Mouse (Mus musculus) limb, embryonic 10.5 days (tissue): Measurements from ENCODE around the gene Rhot2. TPM values are rescaled to one million over a fixed set of nuclear protein-coding genes. Genes with fewer than 3 reads are reported as not detected.
"Not testable (repeated sequence)": the region's sequence is repeated elsewhere in the genome, so short reads cannot be mapped to it uniquely, and the experiment has no call there.

Experiments used
- DNase-seq: peaks from one replicate; pipeline ENCODE4 v3.0.0-alpha.2; 2017; ENCODE audit warnings: low spot score
- H3K27ac ChIP-seq: fragments of 300-500 bp; sonication (generic); 2 replicates; pipeline ENCODE4 v1.5.1; 2016; ENCODE audit warnings: mild to moderate bottlenecking
- H3K27me3 ChIP-seq: fragments of 300-500 bp; sonication (generic); 2 replicates; pipeline ENCODE4 v1.6.1; 2016; ENCODE audit warnings: low read depth, mild to moderate bottlenecking; ENCODE audit not compliant: poor library complexity, severe bottlenecking
- H3K36me3 ChIP-seq: fragments of 300-500 bp; sonication (generic); 2 replicates; pipeline ENCODE4 v1.6.1; 2016; ENCODE audit warnings: mild to moderate bottlenecking, moderate library complexity
- H3K4me1 ChIP-seq: fragments of 300-500 bp; sonication (generic); 2 replicates; pipeline ENCODE4 v1.6.1; 2016
- H3K4me3 ChIP-seq: fragments of 300-500 bp; sonication (generic); 2 replicates; pipeline ENCODE4 v1.5.1; 2016; ENCODE audit warnings: mild to moderate bottlenecking, moderate library complexity
- H3K9me3 ChIP-seq: fragments of 300-500 bp; sonication (generic); replicated peaks from 2 replicates; pipeline ENCODE4 v1.6.1; 2016; ENCODE audit warnings: mild to moderate bottlenecking
- WGBS: fragments of 180-500 bp; shearing (Covaris S2); methylation state at CpG from one replicate; pipeline ENCODE4 v1.1.7; 2016; 5-methylcytosine and 5-hydroxymethylcytosine counted together
- polyA plus RNA-seq: library from polyadenylated mRNA; unstranded; fragments of >200 nt; fragmentation: Nextera tagmentation; extraction: Ambion mirVana; gene quantifications from 2 replicates; pipeline ENCODE4 v1.2.1, GENCODE M21; 2016

Gene Rhot2
- polyA plus RNA-seq, 1 experiment from 2014 or later: 32.6 TPM

DNA sequence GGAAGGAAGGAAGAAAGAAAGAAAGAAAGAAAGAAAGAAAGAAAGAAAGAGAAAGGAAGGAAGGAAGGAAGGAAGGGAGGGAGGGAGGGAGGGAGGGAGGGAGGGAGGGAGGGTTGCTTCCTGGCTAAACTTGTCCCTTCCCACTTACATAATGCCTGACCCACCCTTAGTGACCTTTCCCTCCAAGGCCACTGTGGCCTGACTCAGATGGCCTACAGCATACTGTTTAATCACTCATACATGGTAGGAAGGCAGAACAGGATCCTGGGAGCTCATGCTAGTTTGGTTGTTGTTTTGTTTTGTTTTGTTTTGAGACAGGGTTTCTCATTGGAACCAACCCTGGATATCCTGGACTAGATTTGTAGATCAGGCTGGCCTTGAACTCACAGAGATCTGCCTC lies 26.9 kb upstream of the Rhot2 start:
- not testable (repeated sequence) for H3K27ac ChIP-seq, H3K36me3 ChIP-seq, H3K4me3 ChIP-seq, H3K27me3 ChIP-seq, DNase-seq, H3K9me3 ChIP-seq
- H3K4me1 ChIP-seq: peaks cover 47% of the 10 kb centered on the region

DNA sequence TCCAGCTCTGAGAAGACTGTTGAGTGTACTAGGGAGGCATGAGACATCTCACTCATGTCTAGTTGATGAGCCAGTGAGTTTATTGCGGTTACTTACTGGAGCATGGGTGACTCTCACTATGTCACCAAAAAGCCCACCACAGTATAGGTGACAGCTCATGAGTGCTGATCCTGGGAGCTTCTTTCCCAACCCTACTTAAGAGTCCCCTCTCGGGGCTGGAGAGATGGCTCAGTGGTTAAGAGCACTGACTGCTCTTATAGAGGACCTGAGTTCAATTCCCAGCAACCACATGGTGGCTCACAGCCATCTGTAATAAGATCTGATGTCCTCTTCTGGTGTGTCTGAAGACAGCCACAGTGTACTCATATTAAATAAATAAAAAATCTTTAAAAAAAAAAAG lies 25.3 kb upstream of the Rhot2 start:
- Histone ChIP-seq H3K4me1 (peaks cover 39% of the 10 kb centered on the region), H3K9me3 (no peaks in the 10 kb centered on the region), H3K27ac (no peak overlapping the region), H3K36me3 (no peaks in the 10 kb centered on the region), H3K27me3 (no peaks in the 10 kb centered on the region), H3K4me3 (no peak overlapping the region)
- WGBS: 85% methylated on average over 2 of the region's 2 CpGs
- DNase-seq: no peak

DNA sequence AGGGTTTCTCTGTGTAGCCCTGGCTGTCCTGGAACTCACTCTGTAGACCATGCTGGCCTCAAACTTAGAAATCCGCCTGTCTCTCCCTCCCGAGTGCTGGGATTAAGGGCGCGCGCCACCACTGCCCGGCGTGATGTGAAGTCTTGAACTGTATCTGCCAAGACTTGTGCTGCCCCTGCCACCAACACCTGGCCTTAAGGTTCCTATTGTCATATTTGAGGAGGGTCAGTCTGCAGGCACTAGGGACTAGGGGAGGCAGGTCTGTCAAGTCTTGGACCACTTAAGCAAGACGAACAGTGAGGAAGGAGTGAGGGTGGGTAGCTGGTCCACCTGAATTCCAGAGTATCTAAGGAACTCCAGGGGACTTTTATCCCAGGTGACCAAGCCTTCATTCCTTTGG lies 24.8 kb upstream of the Rhot2 start:
- Histone ChIP-seq H3K27me3 (no peaks in the 10 kb centered on the region), H3K4me3 (no peak overlapping the region), H3K4me1 (peaks cover 37% of the 10 kb centered on the region), H3K9me3 (no peaks in the 10 kb centered on the region), H3K27ac (no peak overlapping the region), H3K36me3 (no peaks in the 10 kb centered on the region)
- 89% methylated on average over 8 of the region's 8 CpGs for WGBS
- no peak for DNase-seq

DNA sequence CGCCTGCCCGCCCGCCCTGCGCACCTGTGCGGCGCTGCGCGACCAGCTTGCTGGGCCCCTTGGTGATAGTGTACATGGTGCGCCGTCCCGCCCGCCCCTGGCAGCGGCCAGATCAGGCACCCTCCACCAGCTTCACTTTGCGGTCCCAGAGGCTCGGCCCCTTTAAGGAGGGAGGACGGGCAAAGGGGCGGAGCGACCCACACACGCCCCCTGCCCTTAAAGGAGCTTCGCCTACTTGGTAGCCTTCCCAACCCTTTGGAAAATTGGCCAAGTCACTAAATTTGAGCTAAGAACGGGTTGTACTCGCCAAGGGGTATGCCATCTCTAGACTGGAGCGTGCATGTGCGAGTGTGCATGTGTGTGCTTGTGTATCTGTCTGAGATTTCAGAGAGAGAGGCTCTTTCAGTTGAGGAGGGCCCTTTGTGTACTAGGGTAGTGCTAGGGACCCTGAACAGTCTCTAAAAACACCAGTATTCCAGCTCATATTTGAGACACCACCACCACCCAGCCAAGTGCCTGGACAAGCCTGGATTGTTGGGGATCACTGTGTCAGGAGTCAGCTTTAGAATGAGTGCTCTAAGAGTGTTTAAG lies 24.0 kb upstream of the Rhot2 start, which contains the start of gene Mcrip2:
Mcrip2 (minus strand) TSS at position 164 of the 591 bp plus-strand sequence.
- Histone ChIP-seq H3K27me3 (no peaks in the 10 kb centered on the region), H3K36me3 (no peaks in the 10 kb centered on the region), H3K4me1 (peaks cover 29% of the 10 kb centered on the region), H3K4me3 (peak within 1 kb of the TSS; percentile 78), H3K9me3 (no peaks in the 10 kb centered on the region), H3K27ac (peak within 1 kb of the TSS; percentile 71)
- DNase-seq: no peak
- WGBS: under 1% methylated on average over 24 of the region's 24 CpGs

DNA sequence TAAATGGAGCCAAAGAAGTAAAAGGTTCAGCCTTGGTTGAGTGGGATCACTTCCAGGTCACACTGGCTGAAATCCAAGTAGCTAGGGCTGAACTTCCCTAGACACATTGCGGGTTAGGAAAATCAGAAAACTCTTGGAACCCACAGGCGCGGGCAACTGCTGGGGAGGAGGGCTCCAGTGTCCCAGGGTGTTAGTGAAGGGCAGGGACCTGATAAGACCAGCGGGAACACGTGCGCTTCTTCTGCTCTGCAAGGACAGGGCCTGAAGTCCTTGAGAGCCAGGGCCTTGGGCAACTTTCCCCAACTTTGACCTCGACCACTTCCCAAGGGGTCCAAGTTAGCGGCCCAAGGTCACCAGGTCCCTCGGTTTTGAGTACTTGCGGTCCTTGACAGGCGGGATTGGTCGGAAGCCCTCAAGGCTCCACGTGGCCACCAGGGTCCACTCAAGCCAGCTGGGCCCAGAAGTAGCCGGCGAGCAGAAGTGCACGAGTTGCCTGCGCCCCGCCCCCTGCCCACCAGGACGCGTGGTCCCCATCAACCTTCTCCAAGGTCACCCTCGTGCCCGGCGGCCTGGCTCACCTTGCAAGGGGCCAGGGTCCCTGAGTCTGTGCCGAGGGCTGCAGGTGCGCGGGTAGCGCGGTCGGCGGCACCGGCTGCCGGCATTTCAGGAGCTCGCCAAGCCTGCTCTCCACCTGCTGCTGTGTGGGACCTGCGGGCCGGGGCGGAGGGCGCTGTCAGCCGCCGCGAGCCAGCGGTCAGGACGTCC lies 23.4 kb upstream of the Rhot2 start:
- Histone ChIP-seq H3K36me3 (no peaks in the 10 kb centered on the region), H3K27ac (peak overlapping the region; percentile 71)
- peak; percentile 83 for DNase-seq

DNA sequence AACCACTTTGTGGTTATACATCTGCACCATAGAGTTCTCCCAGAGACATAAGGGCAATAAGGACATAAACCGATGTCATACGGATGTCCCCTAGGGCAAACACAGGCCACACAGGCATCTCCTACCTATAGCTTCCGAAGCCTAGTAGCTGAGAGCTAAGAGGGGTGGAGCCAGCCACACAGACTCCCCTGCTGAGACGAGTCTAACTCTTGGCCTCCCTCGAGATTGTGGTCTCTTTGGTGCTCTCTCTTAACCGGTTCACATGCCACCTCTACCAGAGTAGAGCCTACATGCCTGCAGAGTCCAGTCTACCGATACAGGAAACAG lies 22.8 kb upstream of the Rhot2 start:
- 10% methylated on average over 7 of the region's 7 CpGs for WGBS
- Histone ChIP-seq H3K27ac (peak overlapping the region; percentile 71), H3K4me1 (peaks cover 24% of the 10 kb centered on the region), H3K36me3 (no peaks in the 10 kb centered on the region), H3K27me3 (no peaks in the 10 kb centered on the region), H3K4me3 (peak overlapping the region; percentile 78), H3K9me3 (no peaks in the 10 kb centered on the region)
- no peak for DNase-seq

More for the DNA sequence above, 23.4 kb upstream of the Rhot2 start:
- WGBS: 1% methylated on average over 42 of the region's 42 CpGs
- peaks cover 24% of the 10 kb centered on the region for H3K4me1 ChIP-seq
- H3K9me3 ChIP-seq: no peaks in the 10 kb centered on the region
- H3K27me3 ChIP-seq: no peaks in the 10 kb centered on the region
- H3K4me3 ChIP-seq: peak overlapping the region; percentile 78

DNA sequence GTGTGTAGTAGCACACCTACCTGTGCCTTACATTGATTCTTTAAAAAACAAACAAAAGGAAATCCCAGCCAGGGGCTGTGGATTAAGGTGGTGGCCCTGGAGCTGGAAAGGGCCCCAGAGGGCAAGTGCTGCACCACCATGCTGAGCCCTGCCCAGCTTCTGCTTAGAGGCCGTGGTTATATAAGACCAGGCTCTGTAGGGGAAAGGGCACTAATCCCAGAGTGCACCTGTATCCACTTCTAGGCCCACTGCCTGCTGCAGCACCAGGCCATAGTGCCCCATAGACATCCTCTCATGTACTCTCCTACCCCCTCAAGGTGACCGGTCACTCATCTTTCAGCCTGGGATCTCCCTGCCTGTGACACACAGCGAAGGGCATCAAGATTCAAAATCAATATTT lies 21.5 kb upstream of the Rhot2 start:
- WGBS: 94% methylated on average over 3 of the region's 3 CpGs
- Histone ChIP-seq H3K27me3 (no peaks in the 10 kb centered on the region), H3K36me3 (no peaks in the 10 kb centered on the region), H3K4me1 (peaks cover 35% of the 10 kb centered on the region), H3K27ac (no peak overlapping the region), H3K9me3 (no peaks in the 10 kb centered on the region), H3K4me3 (no peak overlapping the region)
- DNase-seq: no peak

DNA sequence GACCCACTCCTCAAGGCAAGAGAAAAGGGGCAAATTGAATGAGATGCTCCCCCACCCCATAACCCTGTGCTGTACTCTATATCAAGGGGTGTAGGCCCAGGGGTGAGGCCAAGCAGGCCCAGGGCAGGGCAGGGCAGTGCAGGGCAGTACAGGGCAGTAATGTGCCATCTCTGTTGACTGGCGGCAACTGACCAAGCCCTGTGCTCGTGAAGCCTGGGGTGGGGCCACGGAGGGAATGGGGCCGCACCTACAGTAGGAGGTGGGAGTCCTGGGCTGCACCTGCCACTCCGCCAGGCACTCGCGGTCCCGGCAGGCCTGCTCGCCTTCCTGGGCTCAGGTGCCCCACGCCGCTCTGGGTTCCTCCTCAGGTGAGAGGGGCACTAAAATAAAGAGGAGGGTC lies 20.6 kb upstream of the Rhot2 start:
- no peaks in the 10 kb centered on the region for H3K9me3 ChIP-seq
- no peak for DNase-seq
- H3K27me3 ChIP-seq: no peaks in the 10 kb centered on the region
- 89% methylated on average over 11 of the region's 11 CpGs for WGBS
- H3K4me1 ChIP-seq: peaks cover 44% of the 10 kb centered on the region
- H3K36me3 ChIP-seq: no peaks in the 10 kb centered on the region
- no peak overlapping the region for H3K4me3 ChIP-seq
- 0 out of 2 replicates have a peak overlapping the region, but pooled peaks have one; percentile 0 for H3K27ac ChIP-seq

DNA sequence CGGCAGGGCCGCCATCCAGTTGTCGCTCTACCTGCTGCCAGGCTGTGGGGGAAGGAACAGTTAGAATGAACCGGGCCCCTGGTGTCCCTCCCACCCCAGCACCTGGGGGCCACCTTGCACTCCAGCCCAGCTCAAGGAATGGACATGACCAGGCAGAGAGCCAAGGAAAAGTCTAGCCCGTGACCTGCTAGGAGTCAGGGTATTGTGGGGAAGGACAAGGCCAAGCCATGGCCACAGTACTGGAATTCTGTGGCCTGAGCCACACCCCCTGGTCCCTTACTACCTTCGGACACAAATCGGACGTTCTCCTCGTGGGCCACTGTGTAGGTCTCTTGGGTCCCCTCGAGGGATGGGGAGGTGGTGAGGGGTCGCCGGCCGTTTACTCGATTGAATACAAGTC lies 19.7 kb upstream of the Rhot2 start:
- H3K4me3 ChIP-seq: no peak overlapping the region
- H3K27me3 ChIP-seq: no peaks in the 10 kb centered on the region
- WGBS: 93% methylated on average over 14 of the region's 14 CpGs
- H3K36me3 ChIP-seq: peaks cover 1% of the 10 kb centered on the region; the same call in 1 of the 2 replicates
- no peak overlapping the region for H3K27ac ChIP-seq
- no peak for DNase-seq
- no peaks in the 10 kb centered on the region for H3K9me3 ChIP-seq
- H3K4me1 ChIP-seq: peaks cover 53% of the 10 kb centered on the region

DNA sequence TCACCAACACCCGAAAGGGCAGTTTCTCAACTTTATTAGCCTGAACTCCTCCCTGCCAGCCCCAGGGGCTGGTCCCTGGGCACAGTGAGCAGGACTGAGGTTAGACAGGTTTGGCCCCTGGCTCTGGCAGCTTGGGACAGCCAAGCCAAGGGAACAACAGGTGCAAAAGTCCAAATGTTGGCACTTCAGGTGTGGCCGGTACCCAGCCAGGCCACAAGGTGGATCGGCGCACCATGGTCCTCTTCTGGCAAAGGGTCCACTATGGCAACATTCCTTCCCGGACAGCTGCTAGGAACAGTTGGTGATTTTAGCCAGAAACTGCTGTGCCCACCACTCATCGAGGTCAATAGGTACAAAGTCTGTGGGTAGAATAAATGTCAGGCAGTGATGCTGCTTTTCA lies 19.0 kb upstream of the Rhot2 start:
- 86% methylated on average over 6 of the region's 6 CpGs for WGBS
- H3K36me3 ChIP-seq: peaks cover 8% of the 10 kb centered on the region; the same call in 1 of the 2 replicates
- no peak for DNase-seq
- H3K4me1 ChIP-seq: peaks cover 48% of the 10 kb centered on the region
- H3K4me3 ChIP-seq: no peak overlapping the region
- H3K27ac ChIP-seq: no peak overlapping the region
- H3K9me3 ChIP-seq: no peaks in the 10 kb centered on the region
- no peaks in the 10 kb centered on the region for H3K27me3 ChIP-seq

DNA sequence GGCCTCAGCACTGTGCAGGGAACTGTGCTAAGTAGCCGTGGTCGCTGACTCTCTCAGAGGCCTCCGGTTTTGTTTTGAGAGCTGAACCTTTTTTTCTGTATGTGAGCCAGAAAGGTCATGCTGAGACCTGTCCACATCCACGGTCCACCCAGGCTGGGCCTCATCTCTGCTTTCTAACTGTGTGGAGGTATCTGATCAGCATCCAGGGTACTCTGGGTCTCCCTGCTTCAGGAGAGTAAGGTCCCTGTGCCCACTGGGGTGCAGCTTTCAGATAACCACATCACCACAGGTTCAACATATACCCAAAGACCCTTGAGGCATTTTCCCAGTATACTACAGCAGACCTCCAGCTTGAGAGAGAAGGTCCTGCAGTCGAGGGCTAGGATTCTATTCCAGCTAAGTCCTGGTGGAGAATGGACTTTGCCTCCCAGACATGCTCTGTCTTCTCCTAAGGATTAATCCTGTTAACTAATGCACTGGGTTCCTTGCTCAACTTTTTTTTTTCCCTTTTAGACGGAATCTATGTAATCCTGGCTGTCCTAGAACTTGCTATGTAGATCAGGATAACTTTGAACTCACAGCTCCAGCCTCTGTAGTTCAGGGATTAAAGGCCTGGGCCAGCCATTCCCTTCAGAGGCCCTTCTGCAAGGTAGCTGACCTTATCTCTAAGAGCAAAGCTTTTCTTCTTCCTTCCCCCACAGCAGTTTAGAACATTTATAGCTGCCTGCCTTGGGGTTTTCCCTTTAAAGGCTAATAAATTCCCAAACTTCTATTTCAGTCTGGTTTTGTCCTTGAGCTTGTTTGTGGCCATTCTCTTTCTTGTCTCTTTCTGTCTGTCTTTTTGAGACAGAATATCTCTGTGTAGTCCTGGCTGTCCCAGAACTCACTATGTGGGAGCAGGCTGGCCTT lies 17.3 kb upstream of the Rhot2 start:
- 15% methylated on average over 6 of the region's 6 CpGs for WGBS

DNA sequence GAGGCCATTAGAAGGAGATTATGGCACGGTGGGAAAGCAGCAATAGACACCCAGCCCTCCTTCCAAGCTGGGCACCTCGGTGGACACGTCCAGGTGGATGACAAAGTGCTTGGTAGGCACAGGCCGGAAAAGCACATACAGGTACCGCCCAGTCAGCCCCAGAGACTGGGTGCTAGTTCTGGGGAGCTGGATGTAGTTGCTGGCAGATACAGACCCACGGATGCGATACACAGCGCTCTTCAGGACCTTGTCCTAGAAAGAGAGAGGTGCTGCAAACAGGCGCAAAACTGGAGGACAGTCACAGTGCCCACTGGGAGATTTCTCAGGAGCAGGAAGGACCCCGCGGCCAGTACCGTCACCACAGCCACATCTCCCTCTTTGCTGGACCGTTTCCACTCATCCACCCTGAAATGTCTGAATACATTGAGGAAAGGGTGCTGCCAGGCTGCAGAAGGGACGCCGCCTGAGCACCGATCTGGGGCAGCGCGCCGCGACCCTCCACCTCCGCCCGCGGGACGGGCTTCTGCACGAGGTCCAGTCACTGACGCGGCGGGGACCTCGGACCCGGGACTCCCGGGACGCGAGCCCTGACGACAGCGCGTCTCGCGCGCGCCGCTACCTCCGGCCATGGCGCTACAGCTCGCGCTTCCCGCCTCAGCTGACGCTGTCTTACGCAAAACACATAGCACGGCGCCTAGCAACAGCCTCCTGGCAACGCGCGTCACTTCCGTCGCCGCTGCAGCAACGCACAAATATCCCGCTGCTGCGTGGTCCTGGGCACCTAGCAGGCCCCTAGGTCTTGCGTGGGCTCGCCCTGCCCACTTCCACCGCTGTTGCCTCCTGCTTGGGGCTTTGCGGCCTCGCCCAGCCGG lies 16.4 kb upstream of the Rhot2 start, which contains the start of gene Wdr90:
Wdr90 (minus strand) TSS at position 670 of the 872 bp plus-strand sequence.
- peaks cover 37% of the 10 kb centered on the region for H3K4me1 ChIP-seq
- H3K4me3 ChIP-seq: peak within 1 kb of the TSS; percentile 83
- no peaks in the 10 kb centered on the region for H3K9me3 ChIP-seq
- H3K27me3 ChIP-seq: no peaks in the 10 kb centered on the region
- 4% methylated on average over 65 of the region's 65 CpGs for WGBS
- H3K27ac ChIP-seq: peak within 1 kb of the TSS; percentile 95
- DNase-seq: peak; percentile 94
- peaks cover 21% of the 10 kb centered on the region for H3K36me3 ChIP-seq

More for the DNA sequence above, 17.3 kb upstream of the Rhot2 start:
- DNase-seq: no peak
- H3K27ac ChIP-seq: peak overlapping the region; percentile 95
- H3K27me3 ChIP-seq: no peaks in the 10 kb centered on the region
- no peaks in the 10 kb centered on the region for H3K9me3 ChIP-seq
- peak overlapping the region; percentile 83 for H3K4me3 ChIP-seq
- H3K36me3 ChIP-seq: peaks cover 14% of the 10 kb centered on the region
- peaks cover 37% of the 10 kb centered on the region for H3K4me1 ChIP-seq
